Comparison of ENCODE assay signal across 10 mouse cellular contexts in the genomic region with DNA sequence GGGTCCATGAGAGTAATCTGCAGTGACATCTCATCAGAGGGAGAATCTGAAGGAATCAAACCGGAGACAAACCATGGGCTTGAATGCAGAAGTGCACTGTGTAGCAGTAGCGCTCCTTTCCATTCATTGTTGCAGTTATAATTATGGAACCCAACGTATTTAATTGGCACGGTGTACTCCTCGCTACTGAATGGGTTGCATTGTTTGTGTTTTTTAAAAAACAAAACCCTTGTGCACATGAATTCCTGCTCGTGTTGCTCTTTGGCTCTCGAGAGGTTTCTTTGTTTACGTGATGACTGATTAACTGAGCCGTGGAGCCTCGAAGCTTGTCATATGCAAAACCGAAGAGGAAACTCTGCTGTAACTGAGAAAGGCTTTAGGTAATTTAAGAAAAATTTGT. TPM values are rescaled to one million over a fixed set of nuclear protein-coding genes. Genes with fewer than 3 reads are reported as not detected.
"Had no signal": no experiment of that assay in that cellular context is flagged by ENCODE, and none has a peak within 500 bp of the region (broad histone marks: within the 10 kb centered on the region; RNA-seq: fewer than 3 reads in every experiment).

No protein-coding gene starts in this region.

- H3K9me3 ChIP-seq: liver, embryonic 13.5 days; stomach, embryonic 15.5 days had no signal

- H3K4me2 ChIP-seq: liver, embryonic 13.5 days; midbrain, embryonic 11.5 days; stomach, embryonic 15.5 days had no signal

- H3K36me3 ChIP-seq: liver, embryonic 13.5 days; stomach, embryonic 15.5 days had no signal

- H3K9ac ChIP-seq: liver, embryonic 13.5 days; stomach, embryonic 15.5 days had no signal

- H3K27ac ChIP-seq: kidney, postnatal 0 days; liver, embryonic 13.5 days; stomach, embryonic 15.5 days had no signal

- H3K4me3 ChIP-seq: liver, embryonic 13.5 days; stomach, embryonic 15.5 days had no signal

- DNase-seq: liver, embryonic 13.5 days; lung, adult 2 months; midbrain, embryonic 14.5 days; right cerebral cortex, postnatal 25 days; spleen, adult 18-20 months; thymus, postnatal 25 days had no signal

- H3K27me3 ChIP-seq: liver, embryonic 13.5 days; stomach, embryonic 15.5 days had no signal

RNA-seq across cellular contexts. Expression of a gene that starts 45.8 kb away (rescaled TPM):
- total RNA-seq: megakaryocyte-erythroid progenitor cell, adult 5-6 weeks had no signal
